Mouse (Mus musculus) layer of hippocampus, adult 2 months (tissue): ENCODE data around the gene Osbpl2. TPM values are rescaled to one million over a fixed set of nuclear protein-coding genes. Genes with fewer than 3 reads are reported as not detected.

ENCODE experiments used
- DNase-seq, 2 experiments: peaks; one replicate each; pipeline ENCODE4 v3.0.0; 2022; ENCODE audit warnings: low spot score in 2 of 2
- H3K27ac ChIP-seq: fragments of 200-600 bp; 2 replicates; pipeline ENCODE4 v1.8.1; 2022
- H3K4me3 ChIP-seq: fragments of 200-600 bp; 2 replicates; pipeline ENCODE4 v1.8.1; 2022; ENCODE audit warnings: mild to moderate bottlenecking
- CTCF ChIP-seq: fragments of 200-600 bp; conservative IDR thresholded peaks from 2 replicates; pipeline ENCODE4 v1.8.1; 2022; ENCODE audit warnings: antibody characterized with exemption, mild to moderate bottlenecking, moderate library complexity
- total RNA-seq, 2 experiments: library from RNA; stranded (reverse); gene quantifications; 2 replicates each; pipeline ENCODE4 v1.2.3; 2021

The Osbpl2 gene
- total RNA-seq, 2 experiments from 2014 or later, result 46.0 to 49.2 TPM

DNA sequence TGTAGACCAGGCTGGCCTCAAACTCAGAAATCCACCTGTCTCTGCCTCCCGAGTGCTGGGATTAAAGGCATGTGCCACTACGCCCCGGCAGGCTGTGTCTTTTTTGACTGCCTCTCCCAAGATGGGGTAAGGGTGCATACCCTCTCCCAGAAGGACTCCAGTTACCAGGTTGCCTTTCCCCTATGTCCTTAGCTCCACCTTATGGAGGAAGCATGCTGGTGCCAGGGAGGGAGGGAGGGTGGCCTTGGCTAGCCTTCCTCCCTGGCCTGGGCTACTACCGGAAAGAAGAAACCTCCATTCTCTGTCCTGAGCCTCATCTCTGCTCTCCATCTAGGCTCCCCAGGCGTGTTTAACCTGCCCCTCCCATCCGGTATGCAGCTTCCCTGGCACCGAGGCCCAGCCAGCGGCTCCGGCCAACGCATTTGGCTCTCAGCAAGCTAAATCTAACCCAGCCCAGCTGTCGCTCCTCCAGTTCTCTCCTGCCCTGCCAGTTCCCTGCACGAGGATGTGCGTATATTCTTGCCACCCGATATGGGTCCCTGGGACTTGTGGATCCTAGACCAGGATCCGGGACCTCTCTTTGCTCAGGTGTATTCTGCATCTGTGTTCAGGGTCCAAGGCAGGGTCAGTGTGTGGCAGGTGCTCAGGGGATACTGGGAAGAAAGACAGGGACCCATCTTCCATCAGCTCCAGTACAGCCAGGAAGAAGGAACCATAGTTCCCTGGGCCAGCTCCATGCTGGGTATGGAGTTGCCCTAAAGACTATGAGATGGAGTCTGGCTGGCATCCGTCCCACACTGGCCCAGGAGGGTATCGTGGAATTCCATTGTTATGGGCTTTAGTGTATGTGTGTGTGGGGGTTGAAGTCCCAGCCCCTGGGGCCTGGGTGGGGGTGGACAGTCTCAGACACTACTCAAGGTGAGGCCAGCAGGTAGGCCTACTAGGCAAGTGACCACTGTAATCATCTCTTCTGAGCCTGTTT, 4.9 kb upstream of the Osbpl2 start:
- H3K27ac ChIP-seq, result peak overlapping the region; percentile 57

DNA sequence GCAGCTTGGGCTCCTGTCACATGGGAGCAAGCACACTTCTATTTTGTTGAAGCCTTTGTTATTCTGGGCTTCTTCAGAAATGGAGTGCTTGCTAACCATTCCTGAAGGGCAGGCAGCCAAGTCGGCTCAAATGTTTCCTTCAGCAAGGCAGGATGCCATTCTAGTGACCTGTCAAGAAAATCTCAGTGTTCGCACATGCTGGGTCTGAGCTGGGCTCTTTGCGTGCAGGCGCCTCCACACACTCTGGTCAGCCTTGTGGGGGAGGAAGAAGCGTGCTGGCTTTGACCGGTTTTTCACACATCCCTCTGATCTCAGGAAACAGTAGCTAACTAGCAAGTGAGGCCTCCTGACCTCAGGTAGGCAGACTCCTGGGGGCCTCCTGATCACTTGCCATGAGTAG, 3.8 kb upstream of the Osbpl2 start:
- DNase-seq, result no peak
- TF ChIP-seq CTCF, result no peak
- Histone ChIP-seq H3K27ac (peak overlapping the region; percentile 43; the same call in 1 of the 2 replicates), H3K4me3 (no peak overlapping the region)

More for the DNA sequence above, 4.9 kb upstream of the Osbpl2 start:
- peak; percentile 71 to 75 for DNase-seq
- TF ChIP-seq CTCF, result peak; percentile 45
- no peak overlapping the region for H3K4me3 ChIP-seq

DNA sequence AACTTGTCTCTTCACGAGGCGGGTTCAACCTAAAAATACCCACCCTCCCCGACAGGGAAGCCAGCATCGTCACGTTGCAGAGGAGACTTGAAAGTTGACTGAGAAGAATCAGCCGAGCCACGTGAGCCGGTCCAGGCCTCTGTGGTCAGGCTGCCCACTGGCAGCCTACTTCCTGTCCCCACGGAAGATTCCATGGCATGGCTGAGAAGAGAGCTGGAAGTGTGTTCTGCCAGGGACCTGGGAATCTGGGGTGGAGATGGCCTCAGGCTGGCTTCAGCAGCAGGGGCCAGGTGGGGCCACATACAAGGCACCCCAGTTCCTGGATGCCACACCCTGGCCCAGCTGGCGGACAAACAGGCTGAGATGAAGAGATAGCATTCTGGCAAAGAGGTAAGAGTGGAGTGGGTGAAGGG, 3.0 kb upstream of the Osbpl2 start:
- DNase-seq, result no peak
- Histone ChIP-seq H3K27ac (peak overlapping the region; percentile 43; the same call in 1 of the 2 replicates), H3K4me3 (no peak overlapping the region)
- no peak for TF ChIP-seq CTCF

- Histone ChIP-seq H3K4me3 (no peak overlapping the region), H3K27ac (peak overlapping the region; percentile 87; the same call in 1 of the 2 replicates)
- no peak for DNase-seq
- no peak for TF ChIP-seq CTCF
These were observed 2.2 kb upstream of the Osbpl2 start for GRCm38 (mm10) chr2:180116741-180117484.

DNA sequence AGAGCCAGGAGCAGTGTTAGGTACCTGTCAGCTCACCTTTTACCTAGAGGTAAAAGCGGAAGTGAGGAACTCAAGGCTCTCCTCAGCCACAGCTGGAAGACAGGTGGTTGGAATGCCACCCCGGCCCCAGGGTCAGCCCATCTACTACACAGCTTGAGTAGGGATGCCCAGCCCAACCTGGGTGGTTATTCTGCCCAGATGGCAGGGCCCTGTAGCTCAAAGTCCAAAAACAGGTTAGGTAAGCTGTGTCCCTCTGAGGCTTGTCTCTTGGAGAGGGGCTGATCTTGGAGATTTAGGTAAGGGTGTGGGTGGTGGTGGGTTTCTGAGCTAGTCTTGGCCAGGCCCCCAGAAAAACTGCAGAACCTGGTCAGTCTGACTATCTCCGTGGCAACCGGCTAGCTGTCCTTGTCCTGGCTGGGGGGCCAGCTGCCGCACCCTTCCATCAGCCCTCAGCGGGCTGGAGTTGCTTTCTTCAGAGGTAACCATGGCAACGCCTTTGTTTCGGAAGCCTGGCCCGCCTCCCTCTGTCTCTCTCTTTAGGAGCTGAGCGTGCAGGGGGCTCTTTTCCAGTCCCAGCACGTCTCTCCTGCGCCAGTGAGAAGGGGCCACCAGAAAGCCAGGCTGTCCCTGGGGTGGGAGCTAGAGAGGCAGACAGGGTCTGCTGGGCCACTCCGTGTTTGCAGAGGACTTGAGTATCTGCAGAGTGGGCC, 1.5 kb upstream of the Osbpl2 start:
- peak overlapping the region; percentile 87; the same call in 1 of the 2 replicates for H3K27ac ChIP-seq
- H3K4me3 ChIP-seq, result no peak overlapping the region

GRCm38 (mm10) chr2:180119439-180120291, 559 bp downstream of the Osbpl2 start:
- DNase-seq, result no peak
- Histone ChIP-seq H3K4me3 (peak overlapping the region; percentile 78), H3K27ac (peak overlapping the region; percentile 88)
- no peak for TF ChIP-seq CTCF

More for the DNA sequence above, 1.5 kb upstream of the Osbpl2 start:
- no peak for TF ChIP-seq CTCF
- peak; percentile 51 to 66 for DNase-seq

GRCm38 (mm10) chr2:180120292-180120761, 1.2 kb downstream of the Osbpl2 start:
- peak overlapping the region; percentile 78 for H3K4me3 ChIP-seq
- no peak for TF ChIP-seq CTCF
- DNase-seq, result no peak
- 0 out of 2 replicates have a peak overlapping the region, but pooled peaks have one; percentile 88 for H3K27ac ChIP-seq

- DNase-seq, result no peak
- TF ChIP-seq CTCF, result peak; percentile 51
- H3K4me3 ChIP-seq, result no peak overlapping the region
- H3K27ac ChIP-seq, result no peak overlapping the region
These were observed 5.1 kb downstream of the Osbpl2 start for GRCm38 (mm10) chr2:180124192-180124591.

DNA sequence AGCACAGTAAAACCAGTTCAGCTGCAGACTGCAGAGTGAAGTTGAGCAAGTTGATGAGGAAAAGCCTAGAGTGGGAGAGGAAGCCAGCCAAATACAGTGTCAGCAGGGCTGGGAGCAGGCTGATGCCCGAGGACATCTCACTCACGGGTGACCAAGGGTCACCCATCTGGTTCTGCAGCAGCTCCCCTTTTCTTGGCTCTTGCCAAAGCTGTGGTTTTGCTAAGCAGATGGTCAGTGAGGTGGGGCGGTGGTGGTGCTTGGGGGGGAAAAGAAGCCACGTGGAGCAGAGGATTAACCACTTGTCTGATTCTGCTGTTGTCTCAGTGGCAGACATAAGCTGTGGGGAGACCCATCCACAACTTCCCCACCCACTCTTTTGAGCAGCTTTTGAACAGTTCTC, 7.1 kb downstream of the Osbpl2 start:
- H3K4me3 ChIP-seq, result no peak overlapping the region
- peak overlapping the region; percentile 5; the same call in 1 of the 2 replicates for H3K27ac ChIP-seq
- DNase-seq, result peak in 1 of 2 experiments; percentile 57
- no peak for TF ChIP-seq CTCF

GRCm38 (mm10) chr2:180127675-180128074, 8.6 kb downstream of the Osbpl2 start:
- Histone ChIP-seq H3K27ac (no peak overlapping the region), H3K4me3 (no peak overlapping the region)
- DNase-seq, result no peak
- TF ChIP-seq CTCF, result no peak

DNA sequence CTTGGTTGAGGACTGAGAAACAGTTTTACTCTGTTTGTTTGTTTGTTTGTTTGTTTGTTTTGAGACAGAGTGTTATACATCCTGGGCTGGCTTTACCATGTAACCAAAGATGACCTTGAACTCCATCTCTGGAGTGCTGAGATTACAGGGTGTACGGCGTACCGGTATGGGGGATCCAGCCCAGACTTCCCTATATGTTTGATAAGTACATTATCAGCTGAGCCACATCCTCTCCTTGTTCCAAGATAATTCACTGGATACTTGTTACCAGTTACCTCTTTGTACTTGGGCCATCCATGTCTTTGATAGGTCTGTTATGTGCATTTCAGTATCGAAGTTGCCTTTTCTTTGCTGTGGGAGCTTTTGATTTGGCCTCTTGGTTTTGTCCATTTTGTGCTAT, 14.1 kb downstream of the Osbpl2 start:
- no peak for TF ChIP-seq CTCF
- Histone ChIP-seq H3K4me3 (no peak overlapping the region), H3K27ac (no peak overlapping the region)
- no peak for DNase-seq
